Mouse (Mus musculus) ES-E14 (cell line): ENCODE results near the gene Sun1. TPM values are rescaled to one million over a fixed set of nuclear protein-coding genes. Genes with fewer than 3 reads are reported as not detected.

ENCODE experiments used
- DNase-seq: peaks from one replicate; pipeline ENCODE4 v3.0.0-alpha.2; 2013; ENCODE audit warnings: low read depth, low spot score
- H3K27ac ChIP-seq: 2 replicates; pipeline ENCODE4 v1.5.1; 2012; ENCODE audit warnings: low read depth, mild to moderate bottlenecking, low read length, moderate library complexity, mixed read lengths; ENCODE audit not compliant: poor library complexity, insufficient read depth, severe bottlenecking
- H3K36me3 ChIP-seq: 2 replicates; pipeline ENCODE4 v1.6.1; 2012; ENCODE audit warnings: mild to moderate bottlenecking, low read length, moderate library complexity, mixed read lengths; ENCODE audit not compliant: control insufficient read depth, poor library complexity, insufficient read depth, severe bottlenecking
- H3K4me1 ChIP-seq, 2 experiments: fragments of 150-350 bp in 1 of 2; sonication (generic) in 1 of 2; 2 replicates each; pipeline ENCODE4 v1.6.1; 2012; ENCODE audit warnings: low read length in 2 of 2, mild to moderate bottlenecking in 1 of 2, mixed read lengths in 1 of 2; ENCODE audit not compliant: control insufficient read depth in 2 of 2, insufficient read depth in 2 of 2, poor library complexity in 1 of 2
- H3K4me3 ChIP-seq, 2 experiments: fragments of 150-350 bp in 1 of 2; sonication (generic) in 1 of 2; 2 replicates each; pipeline ENCODE4 v1.5.1; 2012; ENCODE audit warnings: low read length in 2 of 2, low read depth in 1 of 2, mild to moderate bottlenecking in 1 of 2, mixed read lengths in 1 of 2; ENCODE audit not compliant: insufficient read depth in 1 of 2, poor library complexity in 1 of 2, severe bottlenecking in 1 of 2
- H3K9ac ChIP-seq: 2 replicates; pipeline ENCODE4 v1.6.1; 2012; ENCODE audit warnings: low read depth, mild to moderate bottlenecking, low read length, mixed read lengths; ENCODE audit not compliant: poor library complexity, insufficient read depth, severe bottlenecking
- H3K9me3 ChIP-seq: fragments of 150-350 bp; sonication (generic); 2 replicates; pipeline ENCODE4 v1.6.1; 2012; ENCODE audit warnings: low read depth, mild to moderate bottlenecking, low read length; ENCODE audit not compliant: control insufficient read depth, insufficient read depth
- CHD2 ChIP-seq: IDR thresholded peaks from 2 replicates; pipeline ENCODE4 v1.6.1; 2014; ENCODE audit warnings: mild to moderate bottlenecking, low read depth, low read length, inconsistent platforms
- HCFC1 ChIP-seq: IDR thresholded peaks from 2 replicates; pipeline ENCODE4 v1.6.1; 2012; ENCODE audit warnings: low read length, inconsistent platforms, borderline replicate concordance; ENCODE audit not compliant: insufficient read depth
- MAFK ChIP-seq: IDR thresholded peaks from 2 replicates; pipeline ENCODE4 v1.6.1; 2014; ENCODE audit warnings: mild to moderate bottlenecking, low read depth, low read length, inconsistent platforms; ENCODE audit not compliant: insufficient read depth
- ZC3H11A ChIP-seq: IDR thresholded peaks from 2 replicates; pipeline ENCODE4 v1.6.1; 2012; ENCODE audit warnings: low read depth, mild to moderate bottlenecking, inconsistent platforms, low read length, borderline replicate concordance
- ZNF384 ChIP-seq: IDR thresholded peaks from 2 replicates; pipeline ENCODE4 v1.6.1; 2012; ENCODE audit warnings: low read depth, low read length, inconsistent platforms
- in situ Hi-C, 2 experiments: fragments of 600-800 bp; cut with MboI; formaldehyde crosslinking; loops; one replicate each; pipeline ENCODE4 v1.15.1; 2025; ENCODE audit warnings: low sequenced_read_pairs in 2 of 2, inconsistent platforms in 1 of 2; ENCODE audit not compliant: unreplicated experiment in 2 of 2
- total RNA-seq: library from RNA; depleted of rRNA; stranded (reverse); fragments of 300-350 nt; gene quantifications from 2 replicates; pipeline ENCODE4 v1.2.3, GENCODE M21; 2012

The Sun1 gene
- total RNA-seq, 1 experiment, result 183 TPM

GRCm38 (mm10) chr5:139215184-139215583, 14.7 kb downstream of the Sun1 start:
- no peak for TF ChIP-seq ZNF384
- no peak for TF ChIP-seq CHD2
- no peak for TF ChIP-seq MAFK
- no peak for TF ChIP-seq HCFC1
- TF ChIP-seq ZC3H11A, result no peak
- Histone ChIP-seq H3K4me3 (no peak overlapping the region), H3K36me3 (peaks cover 34% of the 10 kb centered on the region; the same call in 1 of the 2 replicates), H3K4me1 (no peaks in the 10 kb centered on the region), H3K27ac (no peak overlapping the region), H3K9ac (no peak overlapping the region), H3K9me3 (no peaks in the 10 kb centered on the region)
- DNase-seq, result no peak
- in situ Hi-C loops, result no loop called here

- Histone ChIP-seq H3K9ac (no peak overlapping the region), H3K4me3 (no peak overlapping the region), H3K36me3 (peaks cover 34% of the 10 kb centered on the region; the same call in 1 of the 2 replicates), H3K9me3 (no peaks in the 10 kb centered on the region), H3K4me1 (no peaks in the 10 kb centered on the region), H3K27ac (no peak overlapping the region)
- no peak for DNase-seq
- in situ Hi-C loops, result no loop called here
- TF ChIP-seq HCFC1 (no peak), ZNF384 (no peak), ZC3H11A (no peak), MAFK (no peak), CHD2 (no peak)
These were observed 15.7 kb downstream of the Sun1 start for GRCm38 (mm10) chr5:139216121-139216520.

- Histone ChIP-seq H3K4me3 (no peak overlapping the region), H3K36me3 (peaks cover 36% of the 10 kb centered on the region), H3K9ac (no peak overlapping the region), H3K9me3 (no peaks in the 10 kb centered on the region), H3K27ac (no peak overlapping the region), H3K4me1 (no peaks in the 10 kb centered on the region)
- in situ Hi-C loops, result no loop called here
- TF ChIP-seq ZNF384 (no peak), MAFK (no peak), CHD2 (no peak), ZC3H11A (no peak), HCFC1 (no peak)
- no peak for DNase-seq
These were observed 16.3 kb downstream of the Sun1 start for GRCm38 (mm10) chr5:139216774-139217173.

- no peak for DNase-seq
- H3K4me3 ChIP-seq, result no peak overlapping the region
- no peaks in the 10 kb centered on the region for H3K9me3 ChIP-seq
- peaks cover 50% of the 10 kb centered on the region for H3K36me3 ChIP-seq
- no peak overlapping the region for H3K9ac ChIP-seq
- H3K27ac ChIP-seq, result no peak overlapping the region
- in situ Hi-C loops, result no loop called here
- 0 out of 4 replicates have a peak, but pooled peaks cover 0 to 2% of the 10 kb centered on the region in 2 experiments for H3K4me1 ChIP-seq
- TF ChIP-seq ZC3H11A (no peak), HCFC1 (no peak), CHD2 (no peak), MAFK (no peak), ZNF384 (no peak)
These were observed 19.6 kb downstream of the Sun1 start for GRCm38 (mm10) chr5:139220006-139220515.

GRCm38 (mm10) chr5:139220610-139221009, 20.2 kb downstream of the Sun1 start:
- no peak for DNase-seq
- no peak for TF ChIP-seq HCFC1
- Histone ChIP-seq H3K4me3 (no peak overlapping the region), H3K27ac (no peak overlapping the region), H3K9ac (no peak overlapping the region), H3K4me1 (0 out of 4 replicates have a peak, but pooled peaks cover 0 to 2% of the 10 kb centered on the region in 2 experiments), H3K36me3 (peaks cover 49% of the 10 kb centered on the region), H3K9me3 (no peaks in the 10 kb centered on the region)
- in situ Hi-C loops, result no loop called here
